In the genomic region with DNA sequence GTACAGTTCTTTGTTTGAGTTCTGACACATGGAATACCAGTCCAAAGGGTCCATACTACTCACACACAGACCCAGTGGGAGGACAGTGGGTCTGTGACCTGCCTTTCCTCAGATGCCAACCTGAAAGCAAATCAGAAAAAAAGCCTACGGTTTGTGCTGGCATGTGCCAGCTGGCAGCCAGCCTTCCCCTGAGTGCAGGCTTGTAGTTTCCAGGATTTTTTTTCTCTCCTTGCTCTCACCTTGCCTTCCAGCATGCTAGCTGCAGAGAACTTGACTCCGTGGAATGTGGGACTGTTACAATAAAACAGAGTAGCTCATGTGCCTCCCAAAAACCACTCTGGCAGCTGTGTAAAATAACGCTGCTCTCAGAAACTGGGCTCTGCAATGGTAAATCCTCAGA, we compare ENCODE assay signal across 9 mouse cellular contexts.
DNase-seq lines count a peak whose midpoint lies in the region; ATAC-seq lines count a peak whose summit lies in the region.
"Had no signal": no experiment of that assay in that cellular context is flagged by ENCODE, and none has a peak within 500 bp of the region (broad histone marks: within the 10 kb centered on the region; RNA-seq: fewer than 3 reads in every experiment).

No protein-coding gene starts in this region.

- ATAC-seq in heart, embryonic 14.5 days (ENCODE audit: insufficient number of reproducible peaks, insufficient read depth, low FRiP score, low read depth) = peak; percentile 39; the same call in 1 of the 2 replicates
- peak; percentile 37; the same call in 1 of the 2 replicates for ATAC-seq in embryonic facial prominence, embryonic 13.5 days (ENCODE audit: insufficient number of reproducible peaks, insufficient read depth, low FRiP score, low TSS enrichment, low read depth)
- peak; percentile 80 for ATAC-seq in limb, embryonic 12.5 days (ENCODE audit: insufficient number of reproducible peaks, insufficient read depth, low FRiP score, low TSS enrichment, low read depth)
- ATAC-seq in CD4-positive, CD25-positive, alpha-beta regulatory T cell, adult 4 months = no peak

- no peak overlapping the region for H3K9ac ChIP-seq in heart, embryonic 14.5 days (ENCODE audit: low read length)
- H3K9ac ChIP-seq in embryonic facial prominence, embryonic 13.5 days = no peak overlapping the region
- no peak overlapping the region for H3K9ac ChIP-seq in limb, embryonic 12.5 days (replicated peaks)

- no peaks in the 10 kb centered on the region for H3K9me3 ChIP-seq in heart, embryonic 14.5 days (ENCODE audit: control insufficient read depth, low read length)
- H3K9me3 ChIP-seq in embryonic facial prominence, embryonic 13.5 days = no peaks in the 10 kb centered on the region
- H3K9me3 ChIP-seq in limb, embryonic 12.5 days = no peaks in the 10 kb centered on the region

- H3K4me3 ChIP-seq in heart, embryonic 14.5 days (ENCODE audit: control insufficient read depth in 1 of 2, insufficient read depth in 1 of 2, low read depth in 1 of 2, low read length in 2 of 2) = no peak overlapping the region
- no peak overlapping the region for H3K4me3 ChIP-seq in embryonic facial prominence, embryonic 13.5 days
- H3K4me3 ChIP-seq in limb, embryonic 12.5 days (replicated peaks) = no peak overlapping the region
- H3K4me3 ChIP-seq: left cerebral cortex, adult 2 months; megakaryocyte, embryonic 14.5 days had no signal

- 28% methylated on average over 3 of the region's 3 CpGs for WGBS in heart, embryonic 14.5 days
- 8% methylated on average over 3 of the region's 3 CpGs for WGBS in embryonic facial prominence, embryonic 13.5 days
- 8% methylated on average over 3 of the region's 3 CpGs for WGBS in limb, embryonic 12.5 days

- H3K36me3 ChIP-seq in heart, embryonic 14.5 days (ENCODE audit: control insufficient read depth, insufficient read depth, low read length) = no peaks in the 10 kb centered on the region
- no peaks in the 10 kb centered on the region for H3K36me3 ChIP-seq in embryonic facial prominence, embryonic 13.5 days
- H3K36me3 ChIP-seq in limb, embryonic 12.5 days = no peaks in the 10 kb centered on the region

- no peak for DNase-seq in heart, adult 11 months
- DNase-seq in heart, postnatal 4 days = peak; percentile 65
- DNase-seq in ovary, postnatal 10 days (ENCODE audit: low spot score) = no peak

- peak overlapping the region; percentile 37; the same call in 1 of the 2 replicates for H3K4me2 ChIP-seq in heart, embryonic 14.5 days (ENCODE audit: low read length)
- H3K4me2 ChIP-seq in embryonic facial prominence, embryonic 13.5 days = no peak overlapping the region; the same call in 1 of the 2 replicates
- H3K4me2 ChIP-seq in limb, embryonic 12.5 days = peak overlapping the region; percentile 24; the same call in 1 of the 2 replicates

- H3K27ac ChIP-seq in heart, embryonic 14.5 days (replicated peaks in 1 of 2; ENCODE audit: control insufficient read depth in 1 of 2, insufficient read depth in 1 of 2, low read depth in 2 of 2, low read length in 2 of 2) = peak overlapping the region; percentile 62 to 64
- peak overlapping the region; percentile 62; the same call in 1 of the 2 replicates for H3K27ac ChIP-seq in embryonic facial prominence, embryonic 13.5 days
- peak overlapping the region; percentile 89 for H3K27ac ChIP-seq in limb, embryonic 12.5 days
- H3K27ac ChIP-seq: left cerebral cortex, adult 2 months had no signal

- H3K4me1 ChIP-seq in heart, embryonic 14.5 days (ENCODE audit: control insufficient read depth in 2 of 2, insufficient read depth in 2 of 2, low read length in 2 of 2) = peaks cover 3 to 12% of the 10 kb centered on the region in 2 experiments; a peak in 3 of 4 replicates
- H3K4me1 ChIP-seq in embryonic facial prominence, embryonic 13.5 days = peaks cover 19% of the 10 kb centered on the region
- H3K4me1 ChIP-seq in limb, embryonic 12.5 days (replicated peaks) = peaks cover 25% of the 10 kb centered on the region
- H3K4me1 ChIP-seq: megakaryocyte, embryonic 14.5 days had no signal

- no peaks in the 10 kb centered on the region for H3K27me3 ChIP-seq in heart, embryonic 14.5 days (ENCODE audit: control insufficient read depth, insufficient read depth, low read length)
- H3K27me3 ChIP-seq in embryonic facial prominence, embryonic 13.5 days = no peaks in the 10 kb centered on the region
- H3K27me3 ChIP-seq in limb, embryonic 12.5 days = no peaks in the 10 kb centered on the region
- H3K27me3 ChIP-seq: megakaryocyte, embryonic 14.5 days had no signal
